Mouse (Mus musculus) c-Kit-positive CD71-positive TER-119-positive erythroid progenitor cells, embryonic 14.5 days (primary cell): ENCODE data around the gene Gng5.

Experiments
- DNase-seq: peaks from one replicate; pipeline ENCODE4 v3.0.0-alpha.2; 2013; ENCODE audit warnings: low spot score

Gene Gng5

DNA sequence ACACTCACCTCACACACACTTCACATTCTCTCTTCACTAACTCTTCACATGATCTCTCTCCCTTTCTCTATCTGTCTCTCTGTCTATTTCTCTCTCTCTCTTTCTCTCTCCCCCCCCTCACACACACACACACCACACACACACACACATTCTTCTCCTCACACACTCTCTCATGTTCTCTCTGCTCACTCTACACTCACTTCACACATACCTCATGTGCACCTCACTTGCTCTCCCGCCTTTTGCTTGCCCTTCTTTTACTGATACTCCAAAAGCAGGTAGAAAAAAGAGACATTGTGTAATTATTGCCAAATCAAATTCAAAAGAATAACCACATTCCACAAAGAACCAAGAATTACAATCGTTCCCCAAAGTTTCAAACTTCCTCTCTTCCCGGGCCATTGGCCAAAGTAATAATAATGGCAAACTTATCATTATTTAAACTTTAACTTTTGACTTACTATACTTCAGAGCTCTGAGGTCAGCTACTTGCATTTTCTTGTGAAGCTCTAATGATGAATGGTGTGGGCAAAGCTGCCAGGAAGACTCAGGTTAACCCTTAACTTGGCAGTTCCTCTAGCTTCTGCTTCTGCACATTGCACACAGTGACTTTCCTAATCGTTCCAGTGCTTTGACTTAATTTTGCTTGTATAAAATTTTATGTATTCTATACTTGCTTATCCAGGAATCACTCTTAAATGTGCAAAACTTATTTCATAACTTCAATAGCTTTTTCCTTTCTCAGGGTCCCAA is 41.1 kb downstream of the Gng5 start:
- no peak for DNase-seq

DNA sequence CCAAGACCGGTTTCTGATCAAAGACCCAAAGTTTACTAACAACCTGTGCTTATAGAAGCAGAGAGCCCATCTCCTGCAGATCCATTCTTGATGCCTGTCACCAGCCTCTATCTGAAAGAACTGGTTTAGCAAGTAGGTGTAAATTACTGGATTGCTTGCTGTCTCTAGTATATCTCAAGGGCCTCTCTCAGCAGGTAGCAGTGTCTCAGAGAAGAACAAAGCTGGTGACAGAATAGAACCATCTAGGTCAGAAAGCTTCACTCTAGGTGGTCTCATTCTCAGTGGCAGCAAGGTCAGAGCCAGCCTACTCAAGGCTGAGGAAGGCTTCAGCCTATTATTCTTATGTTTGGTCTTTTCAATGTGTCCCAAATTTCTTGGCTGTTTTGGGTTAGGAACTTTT is 44.0 kb downstream of the Gng5 start:
- DNase-seq, result no peak

DNA sequence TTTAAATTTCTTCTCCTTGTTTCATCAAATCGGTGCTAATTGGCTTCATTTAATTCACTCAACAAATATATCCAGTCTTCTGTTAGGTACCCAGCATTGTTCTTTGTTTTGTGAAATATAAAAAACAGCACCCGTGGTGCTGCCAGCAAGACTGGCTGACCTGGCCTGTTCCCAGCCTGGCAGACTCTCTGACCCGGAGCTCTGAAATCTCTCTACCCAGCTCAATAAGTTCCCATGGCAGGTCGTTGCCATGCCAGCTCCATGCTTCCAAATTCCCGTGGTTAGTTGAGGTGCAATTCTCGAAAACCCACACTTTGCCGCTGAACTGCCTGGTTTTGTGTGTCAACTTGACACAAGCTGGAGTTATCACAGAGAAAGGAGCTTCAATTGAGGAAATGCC is 55.2 kb downstream of the Gng5 start:
- no peak for DNase-seq
